Mouse (Mus musculus) thymus, adult 2 months (tissue): ENCODE measurements around the gene H3f3b. TPM values are rescaled to one million over a fixed set of nuclear protein-coding genes. Genes with fewer than 3 reads are reported as not detected.

Source experiments
- DNase-seq: peaks from one replicate; pipeline ENCODE4 v3.0.0; 2021
- H3K27ac ChIP-seq: fragments of 200-500 bp; 2 replicates; pipeline ENCODE4 v1.5.1; 2012; ENCODE audit warnings: low read length, control low read depth; ENCODE audit not compliant: control insufficient read depth, insufficient read depth
- H3K27me3 ChIP-seq: fragments of 200-500 bp; 2 replicates; pipeline ENCODE4 v1.6.1; 2012; ENCODE audit warnings: mild to moderate bottlenecking, low read length, moderate library complexity, mixed read lengths; ENCODE audit not compliant: control insufficient read depth, insufficient read depth
- H3K36me3 ChIP-seq: fragments of 200-500 bp; 2 replicates; pipeline ENCODE4 v1.6.1; 2012; ENCODE audit warnings: mild to moderate bottlenecking, low read length, moderate library complexity; ENCODE audit not compliant: control insufficient read depth, insufficient read depth
- H3K4me1 ChIP-seq: fragments of 200-500 bp; replicated peaks from 2 replicates; pipeline ENCODE4 v1.6.1; 2012; ENCODE audit warnings: low read length; ENCODE audit not compliant: control insufficient read depth, insufficient read depth
- H3K4me3 ChIP-seq: fragments of 200-500 bp; 2 replicates; pipeline ENCODE4 v1.5.1; 2012; ENCODE audit warnings: mild to moderate bottlenecking, low read length, control low read depth, moderate library complexity; ENCODE audit not compliant: control insufficient read depth, insufficient read depth
- CTCF ChIP-seq: fragments of 200-500 bp; IDR thresholded peaks from 2 replicates; pipeline ENCODE4 v1.5.1; 2012; ENCODE audit warnings: mild to moderate bottlenecking, control low read depth, low read length, moderate library complexity, borderline replicate concordance; ENCODE audit not compliant: control insufficient read depth, poor library complexity, insufficient read depth; ENCODE audit errors: extremely low read depth
- POLR2A ChIP-seq: fragments of 200-500 bp; IDR thresholded peaks from 2 replicates; pipeline ENCODE4 v1.6.1; 2012; ENCODE audit warnings: mild to moderate bottlenecking, low read length, control low read depth, moderate library complexity; ENCODE audit not compliant: control insufficient read depth, poor library complexity, insufficient read depth; ENCODE audit errors: extremely low read depth
- WGBS: fragments of 180-500 bp; shearing (Covaris S2); methylation state at CpG from one replicate; pipeline ENCODE4 v1.1.7; 2018; 5-methylcytosine and 5-hydroxymethylcytosine counted together
- polyA plus RNA-seq: library from polyadenylated mRNA; depleted of rRNA; stranded (reverse); fragments of >200 nt; gene quantifications from 2 replicates; pipeline ENCODE4 v1.2.3, GENCODE M21; 2012; rRNA removed

The H3f3b gene
- polyA plus RNA-seq, 1 experiment, result 484 TPM

DNA sequence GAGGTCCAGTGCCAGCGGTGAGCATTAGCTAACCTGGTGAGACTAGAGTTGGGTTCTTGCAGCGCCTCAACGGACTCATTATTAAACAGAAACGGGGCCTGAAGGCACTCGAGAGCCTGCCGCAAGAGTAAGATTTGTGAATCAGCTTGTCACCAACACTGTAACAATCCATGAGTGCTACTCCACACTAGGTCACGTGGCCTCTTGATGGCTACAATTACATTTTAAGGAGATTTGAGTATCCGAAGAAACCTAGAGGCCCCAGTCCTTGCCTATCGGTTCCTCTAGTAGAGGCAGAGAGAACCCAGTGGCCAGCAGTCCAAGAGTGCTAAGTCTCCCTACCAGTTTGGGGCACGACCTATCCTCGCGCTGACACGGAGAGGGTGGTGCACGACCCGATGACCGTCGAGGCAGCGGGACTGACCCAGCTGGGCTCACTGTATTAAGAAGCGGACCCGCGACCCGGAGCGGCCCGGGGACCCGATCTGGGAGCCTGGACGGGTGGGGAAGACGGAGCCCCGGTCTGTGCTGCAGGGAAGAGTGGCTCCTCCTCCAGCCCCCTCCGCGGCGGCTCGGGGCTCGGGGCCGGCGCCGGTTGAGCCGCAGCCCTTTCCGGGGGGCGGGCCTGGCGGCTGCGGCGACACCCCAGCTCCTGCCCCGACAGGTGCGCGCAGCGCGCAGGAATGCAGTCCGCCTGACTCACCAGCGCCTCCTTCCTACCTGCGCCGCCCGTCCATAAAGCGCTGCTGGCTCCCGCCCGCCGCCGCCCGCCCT is 53.3 kb downstream of the H3f3b start, which contains the start of gene Itgb4:
Gene Itgb4 (plus strand): TSS at position 401 of the 774 bp plus-strand sequence.
- Histone ChIP-seq H3K27ac (no peak within 1 kb of the TSS), H3K4me3 (peak within 1 kb of the TSS; percentile 57), H3K4me1 (peaks cover 14% of the 10 kb centered on the region), H3K36me3 (no peaks in the 10 kb centered on the region), H3K27me3 (no peaks in the 10 kb centered on the region)
- WGBS, result 9% methylated on average over 57 of the region's 58 CpGs
- peak; percentile 80 for DNase-seq
- TF ChIP-seq CTCF (peak; percentile 40; the same call in 1 of the 2 replicates), POLR2A (peak; percentile 46; the same call in 1 of the 2 replicates)

Other genes with a start within 250 kb of the H3f3b start
- 13.7 and 15.4 TPM in 2 replicates for gene Caskin2, start 214.3 kb downstream of the H3f3b start, polyA plus RNA-seq
- gene Tsen54, start 213.2 kb downstream of the H3f3b start, polyA plus RNA-seq, result 31.6 and 34.3 TPM in 2 replicates
- gene Llgl2, start 203.9 kb downstream of the H3f3b start, polyA plus RNA-seq, result 54.5 and 68.6 TPM in 2 replicates
- gene Myo15b, start 169.6 kb downstream of the H3f3b start, polyA plus RNA-seq, result 5.4 and 6.1 TPM in 2 replicates
- gene Smim5, start 128.0 kb downstream of the H3f3b start, polyA plus RNA-seq, result 8.4 and 9.5 TPM in 2 replicates
- gene Smim6, start 115.9 kb downstream of the H3f3b start, polyA plus RNA-seq, result 0.62 and 0.71 TPM in 2 replicates
- gene Sap30bp, start 94.7 kb downstream of the H3f3b start, polyA plus RNA-seq, result 43.4 and 44.8 TPM in 2 replicates
- 32.4 and 34.3 TPM in 2 replicates for gene Recql5, start 94.5 kb downstream of the H3f3b start, polyA plus RNA-seq
- gene Itgb4, start 53.3 kb downstream of the H3f3b start, polyA plus RNA-seq, result 19.8 and 20.8 TPM in 2 replicates
- gene Galk1, start 15.2 kb downstream of the H3f3b start, polyA plus RNA-seq, result 110 and 133 TPM in 2 replicates
- 121 and 123 TPM in 2 replicates for gene Unk, start 2.4 kb upstream of the H3f3b start, polyA plus RNA-seq
- gene Unc13d, start 50.0 kb upstream of the H3f3b start, polyA plus RNA-seq, result 95.3 and 98.6 TPM in 2 replicates
- 288 and 314 TPM in 2 replicates for gene Wbp2, start 59.0 kb upstream of the H3f3b start, polyA plus RNA-seq
- gene Trim47, start 99.2 kb upstream of the H3f3b start, polyA plus RNA-seq, result 27.6 and 30.0 TPM in 2 replicates
- 24.5 and 26.7 TPM in 2 replicates for gene Trim65, start 103.2 kb upstream of the H3f3b start, polyA plus RNA-seq
- 49.0 and 54.7 TPM in 2 replicates for gene Mrpl38, start 110.9 kb upstream of the H3f3b start, polyA plus RNA-seq
- 30.0 and 30.3 TPM in 2 replicates for gene Fbf1, start 140.2 kb upstream of the H3f3b start, polyA plus RNA-seq
- 56.5 and 57.0 TPM in 2 replicates for gene Ten1, start 170.9 kb upstream of the H3f3b start, polyA plus RNA-seq
- 39.2 and 44.2 TPM in 2 replicates for gene Acox1, start 171.1 kb upstream of the H3f3b start, polyA plus RNA-seq
- 3.2 and 3.7 TPM in 2 replicates for gene Evpl, start 210.1 kb upstream of the H3f3b start, polyA plus RNA-seq
- gene Srp68, start 246.3 kb upstream of the H3f3b start, polyA plus RNA-seq, result 69.1 and 72.0 TPM in 2 replicates